Mouse (Mus musculus): Measurements from ENCODE around the gene Rph3al. TPM values are rescaled to one million over a fixed set of nuclear protein-coding genes. Genes with fewer than 3 reads are reported as not detected.

Rph3al gene
- polyA plus RNA-seq, 1 experiment from 2014 or later, result 1.1 TPM

GRCm38 (mm10) chr11:75880064-75880463 is 58.2 kb downstream of the Rph3al start:
- H3K27ac ChIP-seq (ENCODE audit: low read depth, low read length), result no peak overlapping the region
- no peak overlapping the region for H3K4me2 ChIP-seq
- no peak overlapping the region for H3K4me3 ChIP-seq (ENCODE audit: low read depth, low read length)
- no peaks in the 10 kb centered on the region for H3K4me1 ChIP-seq (ENCODE audit: control insufficient read depth, insufficient read depth, low read length)
- no peaks in the 10 kb centered on the region for H3K9me3 ChIP-seq (ENCODE audit: control insufficient read depth, low read length)
- no peaks in the 10 kb centered on the region for H3K27me3 ChIP-seq (ENCODE audit: control insufficient read depth, insufficient read depth, low read length)
- peak; percentile 81 for DNase-seq (ENCODE audit: low spot score, missing footprints)
- 83% methylated on average over 8 of the region's 8 CpGs for WGBS
- no peaks in the 10 kb centered on the region for H3K36me3 ChIP-seq (ENCODE audit: control insufficient read depth, insufficient read depth, low read length)
- no peak for ATAC-seq (ENCODE audit: low FRiP score)
- H3K9ac ChIP-seq (ENCODE audit: low read length), result no peak overlapping the region

DNA sequence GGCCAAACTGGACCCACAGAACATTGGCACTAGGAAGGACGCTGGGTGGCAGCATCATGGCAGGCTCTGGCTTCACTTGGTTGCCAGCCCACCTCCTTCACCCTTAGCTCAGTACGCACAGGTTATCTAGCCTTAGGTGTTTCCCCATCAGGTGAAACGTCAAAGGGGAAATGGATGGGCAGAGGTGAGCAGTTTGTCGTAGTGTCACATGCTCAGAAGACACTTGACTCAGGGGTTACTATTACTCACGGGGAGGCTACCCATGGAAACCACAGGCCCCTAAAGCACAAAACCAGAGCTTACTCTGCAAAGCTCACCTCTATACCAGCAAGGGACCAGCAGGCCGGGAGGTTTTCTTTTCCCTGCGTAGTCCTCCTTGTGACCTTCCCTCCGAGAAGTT is 59.8 kb downstream of the Rph3al start:
- Histone ChIP-seq H3K4me3 (ENCODE audit: low read depth, low read length) (no peak overlapping the region), H3K4me1 (ENCODE audit: control insufficient read depth, insufficient read depth, low read length) (no peaks in the 10 kb centered on the region), H3K27ac (ENCODE audit: low read depth, low read length) (no peak overlapping the region), H3K36me3 (ENCODE audit: control insufficient read depth, insufficient read depth, low read length) (no peaks in the 10 kb centered on the region), H3K9ac (ENCODE audit: low read length) (no peak overlapping the region), H3K4me2 (no peak overlapping the region), H3K9me3 (ENCODE audit: control insufficient read depth, low read length) (no peaks in the 10 kb centered on the region), H3K27me3 (ENCODE audit: control insufficient read depth, insufficient read depth, low read length) (no peaks in the 10 kb centered on the region)
- WGBS, result 85% methylated on average over 8 of the region's 8 CpGs
- ATAC-seq (ENCODE audit: low FRiP score) (no peak), DNase-seq (ENCODE audit: low spot score, missing footprints) (no peak)

DNA sequence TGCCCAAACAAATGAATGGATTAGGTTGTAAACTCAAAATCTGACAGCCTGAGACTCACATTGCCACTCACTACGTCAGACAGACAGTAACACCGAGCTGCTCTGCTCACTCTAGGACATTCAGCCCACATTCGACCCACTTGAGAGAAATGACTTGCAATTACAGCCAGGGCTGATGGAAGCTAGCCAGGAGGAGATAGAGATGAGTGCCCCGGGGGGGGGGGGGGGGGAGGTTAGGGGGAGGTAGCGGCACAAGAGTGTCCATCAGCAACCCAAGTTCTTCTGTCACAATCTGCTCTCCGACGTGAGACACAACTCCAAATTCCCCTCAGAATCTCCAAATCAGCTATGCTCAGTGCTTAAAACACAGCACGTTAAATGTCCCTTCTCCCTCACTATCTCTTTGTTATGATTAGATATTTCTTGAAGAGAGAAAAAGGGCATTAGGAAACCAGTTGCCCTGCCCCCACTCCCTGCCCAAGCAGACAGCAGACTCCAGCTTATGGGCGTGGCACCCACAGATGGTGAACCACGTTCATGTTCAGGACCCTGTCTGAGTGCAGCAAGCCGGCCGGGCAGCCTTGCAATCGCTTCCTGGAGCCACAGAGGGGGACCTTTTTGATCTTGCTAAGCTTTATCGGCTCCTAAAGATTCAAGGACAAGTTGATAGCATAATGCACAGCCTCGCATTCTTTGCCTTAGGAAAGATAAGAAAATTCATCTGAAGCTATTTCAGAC is 62.0 kb downstream of the Rph3al start:
- 56% methylated on average over 14 of the region's 15 CpGs for WGBS
- Histone ChIP-seq H3K36me3 (ENCODE audit: control insufficient read depth, insufficient read depth, low read length) (no peaks in the 10 kb centered on the region), H3K4me3 (ENCODE audit: low read depth, low read length) (no peak overlapping the region), H3K9me3 (ENCODE audit: control insufficient read depth, low read length) (no peaks in the 10 kb centered on the region), H3K4me1 (ENCODE audit: control insufficient read depth, insufficient read depth, low read length) (no peaks in the 10 kb centered on the region), H3K4me2 (no peak overlapping the region), H3K27ac (ENCODE audit: low read depth, low read length) (no peak overlapping the region), H3K9ac (ENCODE audit: low read length) (no peak overlapping the region), H3K27me3 (ENCODE audit: control insufficient read depth, insufficient read depth, low read length) (no peaks in the 10 kb centered on the region)
- DNase-seq (ENCODE audit: low spot score, missing footprints) (no peak), ATAC-seq (ENCODE audit: low FRiP score) (no peak)

DNA sequence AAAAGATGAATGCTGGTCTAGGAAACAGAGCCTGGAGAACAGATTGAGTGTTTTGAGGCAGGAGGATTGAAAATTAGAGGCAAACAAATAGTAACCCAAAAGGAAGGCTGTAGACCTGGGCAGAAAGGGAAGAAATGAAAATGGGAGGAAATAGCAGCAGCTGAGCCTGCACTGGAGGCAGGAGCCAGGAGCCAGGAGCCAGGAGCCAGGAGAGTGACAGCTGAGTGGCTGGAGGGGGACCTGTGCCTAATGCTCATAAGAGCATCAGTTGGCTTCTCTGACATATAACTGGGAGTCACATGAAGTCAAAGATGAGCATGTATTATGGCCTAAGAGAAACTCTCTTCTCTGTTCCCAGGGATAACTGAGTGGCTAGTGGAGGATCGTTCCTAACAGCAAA is 66.5 kb downstream of the Rph3al start:
- no peak overlapping the region for H3K27ac ChIP-seq (ENCODE audit: low read depth, low read length)

GRCm38 (mm10) chr11:75870947-75871346 is 67.3 kb downstream of the Rph3al start:
- Histone ChIP-seq H3K36me3 (ENCODE audit: control insufficient read depth, insufficient read depth, low read length) (no peaks in the 10 kb centered on the region), H3K4me3 (ENCODE audit: low read depth, low read length) (no peak overlapping the region), H3K27ac (ENCODE audit: low read depth, low read length) (no peak overlapping the region), H3K4me2 (no peak overlapping the region), H3K27me3 (ENCODE audit: control insufficient read depth, insufficient read depth, low read length) (no peaks in the 10 kb centered on the region), H3K9me3 (ENCODE audit: control insufficient read depth, low read length) (no peaks in the 10 kb centered on the region), H3K9ac (ENCODE audit: low read length) (no peak overlapping the region), H3K4me1 (ENCODE audit: control insufficient read depth, insufficient read depth, low read length) (peaks cover 6% of the 10 kb centered on the region)
- 37% methylated on average over 4 of the region's 4 CpGs for WGBS
- DNase-seq (ENCODE audit: low spot score, missing footprints) (no peak), ATAC-seq (ENCODE audit: low FRiP score) (no peak)

More for the DNA sequence above, 66.5 kb downstream of the Rph3al start:
- no peaks in the 10 kb centered on the region for H3K9me3 ChIP-seq (ENCODE audit: control insufficient read depth, low read length)
- ATAC-seq (ENCODE audit: low FRiP score), result no peak
- no peaks in the 10 kb centered on the region for H3K36me3 ChIP-seq (ENCODE audit: control insufficient read depth, insufficient read depth, low read length)
- no peak overlapping the region for H3K4me2 ChIP-seq
- H3K4me1 ChIP-seq (ENCODE audit: control insufficient read depth, insufficient read depth, low read length), result peaks cover 6% of the 10 kb centered on the region
- 100% methylated on average over 1 of the region's 1 CpGs for WGBS
- peak; percentile 19 for DNase-seq (ENCODE audit: low spot score, missing footprints)
- no peaks in the 10 kb centered on the region for H3K27me3 ChIP-seq (ENCODE audit: control insufficient read depth, insufficient read depth, low read length)
- no peak overlapping the region for H3K4me3 ChIP-seq (ENCODE audit: low read depth, low read length)
- no peak overlapping the region for H3K9ac ChIP-seq (ENCODE audit: low read length)

- no peak overlapping the region for H3K4me3 ChIP-seq (ENCODE audit: low read depth, low read length)
- no peaks in the 10 kb centered on the region for H3K36me3 ChIP-seq (ENCODE audit: control insufficient read depth, insufficient read depth, low read length)
- 0 out of 2 replicates have a peak overlapping the region, but pooled peaks have one; percentile 8 for H3K27ac ChIP-seq (ENCODE audit: low read depth, low read length)
- ATAC-seq (ENCODE audit: low FRiP score), result no peak
- H3K4me2 ChIP-seq, result no peak overlapping the region
- no peaks in the 10 kb centered on the region for H3K9me3 ChIP-seq (ENCODE audit: control insufficient read depth, low read length)
- no peaks in the 10 kb centered on the region for H3K27me3 ChIP-seq (ENCODE audit: control insufficient read depth, insufficient read depth, low read length)
- DNase-seq (ENCODE audit: low spot score, missing footprints), result peak; percentile 71
- H3K4me1 ChIP-seq (ENCODE audit: control insufficient read depth, insufficient read depth, low read length), result peaks cover 9% of the 10 kb centered on the region
- H3K9ac ChIP-seq (ENCODE audit: low read length), result no peak overlapping the region
- WGBS, result 60% methylated on average over 5 of the region's 5 CpGs
These were observed 67.8 kb downstream of the Rph3al start for GRCm38 (mm10) chr11:75870386-75870785.

- Histone ChIP-seq H3K36me3 (ENCODE audit: control insufficient read depth, insufficient read depth, low read length) (no peaks in the 10 kb centered on the region), H3K4me1 (ENCODE audit: control insufficient read depth, insufficient read depth, low read length) (peaks cover 12% of the 10 kb centered on the region), H3K27me3 (ENCODE audit: control insufficient read depth, insufficient read depth, low read length) (no peaks in the 10 kb centered on the region), H3K9ac (ENCODE audit: low read length) (no peak overlapping the region), H3K9me3 (ENCODE audit: control insufficient read depth, low read length) (no peaks in the 10 kb centered on the region), H3K27ac (ENCODE audit: low read depth, low read length) (no peak overlapping the region), H3K4me3 (ENCODE audit: low read depth, low read length) (no peak overlapping the region), H3K4me2 (no peak overlapping the region)
- DNase-seq (ENCODE audit: low spot score, missing footprints), result peak; percentile 75
- WGBS, result 81% methylated on average over 5 of the region's 5 CpGs
- no peak for ATAC-seq (ENCODE audit: low FRiP score)
These were observed 68.3 kb downstream of the Rph3al start for GRCm38 (mm10) chr11:75869898-75870297.

DNA sequence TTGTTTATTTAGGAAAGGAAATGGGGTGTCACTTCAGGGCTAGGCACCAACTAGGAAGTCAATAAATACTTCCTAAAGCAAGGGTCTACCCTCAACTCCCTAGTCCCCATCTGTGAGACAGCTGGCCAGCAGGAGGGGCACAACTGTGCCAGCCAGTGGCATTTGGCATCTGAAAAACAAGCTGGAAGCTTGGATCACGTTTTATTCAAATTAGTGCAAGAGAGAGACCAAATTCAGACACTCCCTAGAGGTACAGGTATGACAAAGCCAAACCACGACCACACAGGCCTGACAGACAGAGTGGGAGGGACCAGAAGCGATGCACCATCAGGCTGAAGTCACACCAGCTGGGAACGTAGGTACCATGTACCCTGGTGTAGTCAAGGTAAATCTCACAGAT is 71.4 kb downstream of the Rph3al start:
- no peak for ATAC-seq (ENCODE audit: low FRiP score)

DNA sequence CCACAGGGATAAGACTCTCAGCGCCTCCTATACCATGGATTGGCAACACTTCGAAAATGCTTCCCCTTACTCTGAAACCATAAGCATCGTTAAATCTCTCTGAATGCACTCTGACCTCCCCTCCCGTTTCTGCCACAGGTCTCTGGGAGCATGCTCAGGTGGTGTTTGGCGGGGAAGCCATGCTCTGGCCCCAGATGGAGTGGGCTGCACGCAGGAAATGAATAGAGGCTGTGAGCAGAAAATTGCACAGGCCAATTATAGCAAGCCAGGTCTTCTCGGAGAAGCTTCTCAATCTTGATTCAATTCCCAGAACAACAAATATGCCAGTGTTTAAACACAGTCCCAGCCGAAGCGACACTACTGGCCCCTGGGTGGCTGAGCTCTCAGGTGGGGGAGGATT is 72.4 kb downstream of the Rph3al start:
- H3K9me3 ChIP-seq (ENCODE audit: control insufficient read depth, low read length), result no peaks in the 10 kb centered on the region
- no peak overlapping the region for H3K4me2 ChIP-seq
- 47% methylated on average over 9 of the region's 9 CpGs for WGBS
- no peak overlapping the region for H3K4me3 ChIP-seq (ENCODE audit: low read depth, low read length)
- no peak for ATAC-seq (ENCODE audit: low FRiP score)
- peak; percentile 74 for DNase-seq (ENCODE audit: low spot score, missing footprints)
- H3K9ac ChIP-seq (ENCODE audit: low read length), result no peak overlapping the region
- no peak overlapping the region for H3K27ac ChIP-seq (ENCODE audit: low read depth, low read length)
- H3K27me3 ChIP-seq (ENCODE audit: control insufficient read depth, insufficient read depth, low read length), result no peaks in the 10 kb centered on the region
- peaks cover 15% of the 10 kb centered on the region for H3K4me1 ChIP-seq (ENCODE audit: control insufficient read depth, insufficient read depth, low read length)
- no peaks in the 10 kb centered on the region for H3K36me3 ChIP-seq (ENCODE audit: control insufficient read depth, insufficient read depth, low read length)

More for the DNA sequence above, 71.4 kb downstream of the Rph3al start:
- peak; percentile 66 for DNase-seq (ENCODE audit: low spot score, missing footprints)
- no peaks in the 10 kb centered on the region for H3K9me3 ChIP-seq (ENCODE audit: control insufficient read depth, low read length)
- H3K27me3 ChIP-seq (ENCODE audit: control insufficient read depth, insufficient read depth, low read length), result no peaks in the 10 kb centered on the region
- H3K4me2 ChIP-seq, result no peak overlapping the region
- no peak overlapping the region for H3K27ac ChIP-seq (ENCODE audit: low read depth, low read length)
- H3K4me1 ChIP-seq (ENCODE audit: control insufficient read depth, insufficient read depth, low read length), result peaks cover 16% of the 10 kb centered on the region
- no peak overlapping the region for H3K9ac ChIP-seq (ENCODE audit: low read length)
- no peak overlapping the region for H3K4me3 ChIP-seq (ENCODE audit: low read depth, low read length)
- WGBS, result 73% methylated on average over 4 of the region's 4 CpGs
- no peaks in the 10 kb centered on the region for H3K36me3 ChIP-seq (ENCODE audit: control insufficient read depth, insufficient read depth, low read length)
